Comparison of ENCODE assay signal across 14 mouse cellular contexts in genomic region chr16:75155441-75156038, GRCm38 (mm10).
"Had no signal": no experiment of that assay in that cellular context is flagged by ENCODE, and none has a peak within 500 bp of the region (broad histone marks: within the 10 kb centered on the region; RNA-seq: fewer than 3 reads in every experiment).

No protein-coding gene starts in this region.

- H3K27me3 ChIP-seq: kidney, embryonic 15.5 days; limb, embryonic 13.5 days; liver, embryonic 15.5 days; neural tube, embryonic 12.5 days; stomach, embryonic 15.5 days had no signal

- ATAC-seq: intestine, embryonic 16.5 days had no signal

- H3K27ac ChIP-seq: kidney, embryonic 15.5 days; limb, embryonic 13.5 days; liver, embryonic 15.5 days; midbrain, embryonic 10.5 days; neural tube, embryonic 12.5 days; stomach, embryonic 15.5 days had no signal

- H3K36me3 ChIP-seq: kidney, embryonic 15.5 days; limb, embryonic 13.5 days; liver, embryonic 15.5 days; midbrain, embryonic 10.5 days; neural tube, embryonic 12.5 days; stomach, embryonic 15.5 days had no signal

- H3K9ac ChIP-seq: kidney, embryonic 15.5 days; limb, embryonic 13.5 days; liver, embryonic 15.5 days; lung, embryonic 14.5 days; neural tube, embryonic 12.5 days; stomach, embryonic 15.5 days had no signal

- DNase-seq: kidney, adult 2 months; kidney, postnatal 14 days; lung, postnatal 36 days; midbrain, embryonic 14.5 days; thymus, postnatal 4 days had no signal

- H3K4me3 ChIP-seq: kidney, embryonic 15.5 days; limb, embryonic 13.5 days; liver, embryonic 15.5 days; midbrain, embryonic 10.5 days; neural tube, embryonic 12.5 days; stomach, embryonic 15.5 days had no signal

- H3K4me1 ChIP-seq: kidney, embryonic 15.5 days; liver, embryonic 15.5 days; midbrain, embryonic 10.5 days; neural tube, embryonic 12.5 days; stomach, embryonic 15.5 days had no signal

- H3K9me3 ChIP-seq: kidney, embryonic 15.5 days; limb, embryonic 13.5 days; liver, embryonic 15.5 days; midbrain, embryonic 10.5 days; neural tube, embryonic 12.5 days; stomach, embryonic 15.5 days had no signal

- H3K4me2 ChIP-seq: kidney, embryonic 15.5 days; limb, embryonic 13.5 days; liver, embryonic 11.5 days; liver, embryonic 15.5 days; lung, embryonic 14.5 days; neural tube, embryonic 12.5 days; stomach, embryonic 15.5 days had no signal
